Mouse (Mus musculus): ENCODE measurements at regions not wholly inside any gene's neighbourhood (a gene's known extent, or its start where the extent isn't known, plus 50 kb on each side); places are given as distances from the start of the nearest gene placed in this dataset.
A peak's percentile ranks its signal among the peaks of the same experiment; 100 is the strongest.

DNA sequence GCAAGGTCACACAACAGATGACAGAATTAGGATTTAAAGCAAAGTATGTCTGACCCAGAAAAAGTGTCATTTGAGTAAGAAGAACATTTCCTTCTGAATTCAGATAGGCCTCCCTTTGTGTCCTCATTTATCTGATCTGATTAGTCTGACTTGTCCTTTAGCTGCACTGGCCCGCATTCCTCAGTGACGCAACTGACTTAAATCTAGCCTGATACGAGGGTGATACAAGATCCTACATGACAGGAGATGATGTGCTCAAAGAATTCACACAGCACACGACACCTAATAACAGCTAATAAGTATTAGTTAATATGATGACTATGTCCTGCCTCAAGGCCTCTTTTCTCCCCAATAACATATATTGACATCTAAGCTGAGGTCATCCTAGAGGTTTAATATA is 192.8 kb downstream of the Nuf2 start:
- no peak for DNase-seq (ENCODE audit: low read depth, low spot score)

DNA sequence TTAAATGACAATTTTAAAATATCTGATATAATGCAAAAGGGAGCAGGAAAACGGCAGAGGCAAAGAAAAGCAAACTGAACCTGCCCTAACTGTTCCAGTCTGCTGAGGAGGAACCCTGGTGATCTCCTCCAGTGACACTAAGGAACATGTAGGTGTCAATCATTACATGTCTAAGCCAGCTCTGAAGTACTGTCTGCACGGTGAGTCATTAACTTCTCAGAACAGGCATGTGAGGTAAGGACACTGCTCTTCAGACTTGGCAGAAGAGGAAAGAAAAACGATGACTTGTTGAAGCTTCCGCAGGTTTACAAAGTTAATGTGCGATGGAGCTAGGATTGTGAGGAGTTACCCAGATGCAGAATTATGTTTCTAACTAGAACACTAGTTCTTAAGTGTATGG is 199.1 kb downstream of the Nuf2 start:
- DNase-seq (ENCODE audit: low read depth, low spot score) = no peak

DNA sequence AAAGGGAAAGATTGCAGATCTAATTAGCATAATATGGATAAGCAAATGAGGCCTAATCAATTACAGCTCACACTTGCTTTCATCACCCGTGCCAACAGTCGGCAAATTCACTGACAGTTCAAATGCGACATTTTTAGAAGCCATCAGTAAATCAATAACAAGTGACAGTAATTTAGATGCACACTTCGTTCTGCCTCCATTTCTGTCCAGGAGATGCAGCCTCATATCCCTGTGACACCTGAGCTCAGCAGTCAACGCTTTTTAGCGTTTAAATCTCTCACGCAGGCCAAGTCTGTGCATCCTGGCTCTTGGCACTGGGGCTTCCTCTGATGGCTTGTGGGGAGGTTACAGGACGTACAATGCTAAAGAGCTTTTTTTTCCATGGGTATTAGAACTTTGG is 218.0 kb downstream of the Nuf2 start:
- DNase-seq (ENCODE audit: low read depth, low spot score) = no peak

DNA sequence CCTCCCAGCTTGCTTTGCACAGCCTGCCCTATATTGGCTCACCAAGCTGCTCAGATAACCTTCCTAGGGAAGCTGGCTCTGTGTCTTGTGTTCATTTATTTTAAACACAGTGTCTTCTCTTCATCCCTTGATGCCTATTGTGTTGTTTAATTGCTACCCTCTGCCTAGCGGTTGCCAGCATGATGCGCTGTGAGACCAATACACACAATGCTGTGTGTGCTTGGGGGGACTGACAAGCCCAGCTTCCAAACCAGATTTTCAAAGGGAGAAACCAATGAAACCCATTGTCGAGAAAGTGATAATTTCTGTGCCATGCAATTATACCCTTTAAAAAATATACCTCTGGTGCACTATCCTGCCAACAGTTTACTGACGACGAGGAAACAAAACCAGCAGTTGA is 247.8 kb downstream of the Nuf2 start:
- DNase-seq (ENCODE audit: low read depth, low spot score) = no peak

DNA sequence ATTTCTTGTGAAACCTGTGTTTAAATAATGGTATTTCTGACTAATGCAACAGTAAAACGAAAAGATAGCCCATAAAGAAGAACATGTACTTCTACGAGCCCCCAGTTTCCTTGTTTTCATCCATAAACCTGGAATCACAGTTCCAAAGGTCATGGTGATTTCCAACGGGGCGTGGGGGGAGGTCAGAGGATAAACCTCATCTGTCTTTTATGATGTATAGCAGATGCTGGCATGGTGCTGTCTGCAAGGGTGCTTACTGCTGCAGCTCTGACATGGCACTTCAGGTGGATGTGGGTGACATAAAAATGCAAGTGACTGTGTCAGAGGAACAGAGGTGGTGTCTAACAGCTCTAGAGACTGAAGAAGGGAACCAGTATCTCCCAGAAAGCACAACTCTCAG is 260.5 kb downstream of the Nuf2 start:
- DNase-seq (ENCODE audit: low read depth, low spot score) = no peak

DNA sequence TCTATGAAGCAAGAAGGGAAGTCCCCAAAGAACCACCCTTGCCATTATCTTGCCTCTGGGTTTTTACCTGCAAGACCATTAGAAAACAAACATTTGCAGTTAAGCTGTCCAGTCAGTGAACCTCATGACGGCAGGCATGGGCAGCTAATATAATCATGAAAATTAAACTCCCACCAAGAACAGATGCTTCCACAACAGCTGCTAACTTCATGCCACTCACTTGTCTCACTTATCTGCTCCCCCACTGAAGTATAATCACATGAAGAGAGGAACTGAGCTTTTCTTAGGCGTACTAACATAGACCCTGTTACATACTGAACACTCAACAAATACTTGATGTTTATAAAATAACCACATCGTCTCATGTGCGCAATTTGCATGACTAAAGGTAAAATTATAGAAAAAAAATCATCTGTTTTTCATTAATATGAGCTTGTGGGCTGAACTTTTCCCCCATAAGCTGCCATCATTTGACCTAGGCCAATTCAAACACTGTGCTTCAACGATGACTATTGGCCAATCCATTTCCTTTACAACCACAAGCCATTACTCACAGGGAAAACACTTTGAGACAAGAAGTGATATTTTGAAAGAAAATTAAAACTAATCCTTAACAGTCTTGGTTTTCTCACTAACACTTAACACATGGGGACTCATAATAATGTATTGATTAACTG is 267.1 kb downstream of the Nuf2 start:
- peak; percentile 85 for DNase-seq (ENCODE audit: low read depth, low spot score)

DNA sequence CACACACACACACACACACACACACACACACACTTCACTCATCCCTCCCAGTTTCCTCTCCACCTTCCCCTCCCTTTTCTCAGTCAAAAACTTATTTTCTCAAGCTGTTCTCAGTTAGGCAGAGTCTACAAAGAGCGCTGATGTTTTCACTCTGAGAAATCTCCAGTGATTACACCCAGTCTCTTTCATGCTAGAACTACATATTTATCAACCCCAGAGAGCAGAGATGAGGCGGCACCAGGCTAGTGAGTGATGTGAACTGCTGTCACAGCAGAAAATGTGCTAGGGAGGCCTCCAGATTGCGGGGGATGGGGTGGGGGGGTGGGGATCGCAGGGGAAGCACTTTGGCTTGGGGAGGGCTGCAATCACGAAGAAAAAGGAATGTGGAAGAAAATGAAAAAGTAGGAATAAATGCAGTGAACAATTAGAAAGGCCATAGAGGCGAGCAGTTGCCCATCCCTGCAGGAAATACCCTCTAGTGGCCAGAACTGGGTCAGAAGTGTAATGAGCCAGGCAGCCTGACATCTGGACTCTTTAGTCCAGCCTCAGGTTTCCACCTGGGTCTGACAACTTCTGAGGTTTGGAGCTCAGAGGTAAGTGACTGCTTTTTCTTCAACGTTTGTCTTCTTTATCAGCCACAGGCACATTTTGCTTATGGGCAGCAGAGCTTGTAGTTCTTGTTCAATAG is 276.9 kb downstream of the Nuf2 start:
- DNase-seq (ENCODE audit: low read depth, low spot score) = peak; percentile 19

DNA sequence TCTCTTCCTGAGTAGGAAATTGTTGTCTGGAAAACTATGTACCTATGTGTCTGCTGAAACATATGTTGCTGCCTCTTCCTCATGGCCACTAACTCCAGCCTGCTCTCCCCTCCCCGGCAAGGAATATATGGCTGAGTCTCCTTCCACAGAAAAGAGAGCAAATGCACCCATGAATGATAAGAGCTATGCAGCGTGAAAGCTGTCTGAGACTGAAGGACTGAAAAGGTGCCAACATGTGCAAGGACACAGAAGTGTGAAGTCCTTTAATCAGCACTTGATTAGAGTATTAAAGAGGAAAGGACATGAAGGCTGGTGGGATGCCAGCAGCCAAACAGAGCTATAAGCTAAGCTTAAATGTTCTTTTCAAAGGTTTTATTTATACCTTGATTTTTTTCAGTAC is 279.1 kb downstream of the Nuf2 start:
- no peak for DNase-seq (ENCODE audit: low read depth, low spot score)

DNA sequence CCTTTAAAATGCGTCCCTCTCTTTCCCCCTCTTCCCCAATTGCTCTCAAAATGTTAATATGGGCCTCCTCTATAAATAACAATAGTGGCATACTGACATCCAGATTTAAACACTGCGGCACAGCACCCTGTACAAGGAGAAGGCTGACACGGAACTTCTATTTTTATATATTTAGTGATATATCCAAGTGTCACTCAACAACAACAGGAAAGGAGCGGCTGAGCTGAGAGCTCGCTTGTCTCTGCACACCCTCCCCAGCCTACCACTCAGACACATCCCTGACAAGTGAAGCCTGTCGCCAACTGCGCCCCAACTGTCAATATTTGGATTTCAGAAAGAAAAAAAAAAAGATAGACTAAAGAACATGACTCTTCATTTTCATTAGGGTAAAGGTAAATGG is 282.2 kb downstream of the Nuf2 start:
- DNase-seq (ENCODE audit: low read depth, low spot score) = no peak

DNA sequence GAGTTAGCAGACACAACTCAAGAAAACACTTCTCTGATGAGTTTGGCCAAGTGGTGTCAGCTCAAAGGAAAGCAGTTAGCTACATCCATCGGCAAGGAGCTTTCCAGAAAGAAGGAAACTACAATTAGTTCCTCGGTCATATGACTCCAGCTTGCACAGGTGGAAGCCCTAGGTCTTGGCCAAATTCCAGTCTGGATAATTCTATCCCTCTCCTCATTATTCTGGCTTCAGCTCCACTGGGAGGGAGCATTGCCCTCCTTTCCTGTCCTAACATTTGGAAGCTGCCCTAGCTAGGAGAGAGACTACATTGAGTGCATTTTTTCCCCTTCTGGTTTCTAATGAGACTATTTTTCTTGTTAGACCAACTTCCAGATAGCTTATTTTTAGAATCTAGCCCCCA is 290.9 kb downstream of the Nuf2 start:
- no peak for DNase-seq (ENCODE audit: low read depth, low spot score)

DNA sequence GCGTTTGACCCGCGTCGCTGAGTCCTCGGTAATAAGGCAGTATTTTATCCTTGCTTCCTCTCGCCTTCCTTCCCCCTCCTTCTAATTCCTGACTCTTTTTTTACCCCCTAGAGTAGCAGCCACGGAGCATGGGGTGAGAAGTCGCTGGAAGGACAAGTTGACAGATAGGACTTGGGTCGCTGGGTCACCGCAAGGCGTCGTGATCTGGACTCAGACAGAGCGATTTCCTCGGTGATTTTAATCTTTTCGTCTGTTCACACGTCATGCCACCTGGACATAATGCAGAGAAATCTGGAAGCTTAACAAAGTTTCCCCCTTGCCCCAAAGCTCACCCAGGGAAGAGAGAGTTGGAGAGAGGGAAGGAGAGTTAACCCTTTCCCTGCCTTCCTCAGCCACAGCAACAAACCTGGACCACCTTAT is 292.6 kb downstream of the Nuf2 start:
- no peak for DNase-seq (ENCODE audit: low read depth, low spot score)

DNA sequence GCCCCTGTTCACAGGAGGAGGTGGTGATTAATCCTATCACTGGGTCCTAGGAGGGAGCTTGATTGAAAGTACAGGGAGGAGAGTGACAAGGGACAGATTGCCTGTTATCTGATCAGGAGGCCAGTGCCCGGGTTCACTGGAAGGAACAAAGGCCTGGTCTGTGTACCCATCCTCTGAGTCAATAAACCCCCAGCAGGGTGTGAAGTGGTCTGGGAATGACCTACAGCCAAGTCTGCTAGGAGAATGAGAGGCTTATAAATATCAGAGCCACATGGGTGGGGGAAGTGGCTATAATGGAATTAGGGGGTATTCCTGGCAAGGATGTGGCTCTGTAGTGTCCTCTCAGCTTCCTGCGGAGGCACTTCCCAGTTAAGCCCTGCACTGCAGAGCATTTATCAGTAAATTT is 296.0 kb downstream of the Nuf2 start:
- no peak for DNase-seq (ENCODE audit: low read depth, low spot score)

DNA sequence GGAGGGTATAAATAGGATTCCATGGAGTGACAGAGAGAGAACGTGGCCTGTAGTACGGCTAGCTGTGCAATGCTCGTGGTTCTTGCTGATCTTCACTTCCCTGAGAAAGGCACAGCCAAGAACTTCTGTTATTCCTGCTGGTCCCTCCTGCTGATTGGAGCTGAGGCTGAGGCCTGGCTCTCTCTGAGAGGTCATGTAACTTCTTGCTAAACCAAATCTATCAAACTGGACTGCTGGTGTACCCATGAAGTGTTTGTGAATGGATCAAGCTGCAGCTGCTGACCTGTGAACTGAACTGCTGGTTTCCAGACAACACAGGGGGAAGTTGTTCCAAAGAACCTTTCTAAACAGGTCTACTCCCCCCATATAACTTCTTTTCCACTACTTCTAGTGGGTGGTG is 297.9 kb downstream of the Nuf2 start:
- no peak for DNase-seq (ENCODE audit: low read depth, low spot score)

DNA sequence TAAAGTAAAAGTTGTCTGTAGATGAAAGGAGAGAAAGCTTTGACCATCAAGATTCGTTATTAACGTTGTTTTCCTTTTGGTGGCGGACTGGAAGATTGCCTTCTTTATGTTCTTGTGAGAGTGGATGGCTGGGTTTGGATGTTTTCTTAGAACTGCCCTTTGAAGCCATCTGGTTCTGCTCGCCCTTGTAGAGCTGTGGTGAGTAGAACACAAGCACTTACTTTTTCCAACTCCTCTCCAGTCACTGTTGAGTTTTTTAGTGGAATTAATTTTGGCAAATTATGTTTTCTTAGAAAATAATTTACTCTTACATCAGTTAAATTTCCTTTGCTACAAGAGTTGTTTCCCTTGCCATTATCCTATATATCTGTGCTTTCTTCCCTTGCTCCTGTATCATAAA is 301.2 kb downstream of the Nuf2 start:
- DNase-seq (ENCODE audit: low read depth, low spot score) = no peak

DNA sequence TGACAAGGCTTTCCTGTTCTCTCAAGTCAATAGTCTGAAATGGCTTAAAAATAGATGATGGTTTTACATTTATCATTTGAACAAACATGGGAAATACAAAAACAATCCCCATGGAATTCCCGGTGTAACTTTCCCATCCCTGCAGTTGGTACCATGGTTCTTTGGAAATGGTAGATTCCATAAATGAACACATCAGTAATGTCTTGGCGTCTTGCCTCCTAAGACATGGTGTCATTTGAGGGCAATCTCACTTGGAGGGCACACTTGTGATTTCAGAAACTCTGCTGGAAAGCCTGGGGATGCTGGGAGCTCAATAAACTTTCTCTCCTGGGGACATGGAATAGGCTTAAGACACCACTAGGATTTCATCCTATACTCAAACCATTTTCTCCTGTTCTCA is 306.8 kb downstream of the Nuf2 start:
- DNase-seq (ENCODE audit: low read depth, low spot score) = no peak

DNA sequence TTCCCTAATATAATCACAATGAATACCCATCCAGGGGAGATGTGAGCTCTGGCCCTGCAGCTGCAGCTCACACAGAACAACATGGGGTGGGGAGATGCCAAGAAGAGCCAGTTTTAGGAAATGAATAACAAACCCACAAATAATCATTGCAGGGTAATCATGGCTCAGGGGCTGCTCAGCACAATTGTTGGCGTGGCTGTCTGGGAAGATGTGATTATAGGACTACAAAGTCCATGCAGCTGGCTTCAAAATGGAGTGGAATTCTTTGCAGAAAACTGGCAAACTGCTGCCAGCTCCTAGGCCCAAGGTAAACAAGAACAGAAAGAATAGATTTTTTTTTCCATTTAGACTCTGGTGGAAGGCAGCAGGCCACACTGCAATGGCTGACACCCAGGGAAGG is 343.6 kb downstream of the Nuf2 start:
- DNase-seq (ENCODE audit: low read depth, low spot score) = no peak

DNA sequence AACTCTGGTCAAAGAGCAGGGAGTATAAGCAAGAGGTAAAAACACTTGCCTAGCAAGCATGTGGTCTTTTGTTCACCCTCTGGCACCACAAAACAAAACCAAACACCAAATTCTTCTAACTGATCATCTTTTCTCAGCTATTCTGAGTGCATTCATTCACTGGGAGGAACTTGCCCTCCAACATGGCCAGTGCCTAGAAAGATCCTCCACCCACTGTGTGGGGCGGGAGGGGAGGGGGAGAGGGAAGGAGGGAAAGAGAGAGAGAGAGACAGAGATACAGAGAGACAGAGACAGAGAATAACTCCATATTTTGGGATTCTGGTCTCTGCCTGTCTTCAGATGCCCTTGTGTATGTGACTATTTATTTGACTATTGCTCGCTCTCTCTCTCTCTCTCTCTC is 360.9 kb downstream of the Nuf2 start:
- DNase-seq (ENCODE audit: low read depth, low spot score) = no peak

DNA sequence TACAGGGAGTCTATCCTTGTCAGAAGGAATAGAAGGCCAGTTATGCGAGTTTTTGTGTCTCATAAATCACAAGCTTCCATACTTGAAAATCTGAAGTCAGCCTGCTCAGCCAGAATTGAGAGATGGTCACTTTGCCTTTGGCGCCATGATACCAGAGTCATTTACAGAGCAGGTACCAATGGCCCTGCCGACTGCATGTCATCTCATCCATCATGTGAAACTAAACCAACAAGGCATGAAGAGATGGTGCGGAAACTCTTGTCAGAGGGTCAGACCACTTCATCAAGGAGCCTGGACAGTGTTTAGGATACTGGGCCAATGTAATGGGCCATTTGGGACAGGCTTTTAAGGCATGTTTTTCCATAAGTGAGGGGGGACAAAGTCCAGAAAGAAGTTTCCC is 363.2 kb downstream of the Nuf2 start:
- DNase-seq (ENCODE audit: low read depth, low spot score) = no peak

DNA sequence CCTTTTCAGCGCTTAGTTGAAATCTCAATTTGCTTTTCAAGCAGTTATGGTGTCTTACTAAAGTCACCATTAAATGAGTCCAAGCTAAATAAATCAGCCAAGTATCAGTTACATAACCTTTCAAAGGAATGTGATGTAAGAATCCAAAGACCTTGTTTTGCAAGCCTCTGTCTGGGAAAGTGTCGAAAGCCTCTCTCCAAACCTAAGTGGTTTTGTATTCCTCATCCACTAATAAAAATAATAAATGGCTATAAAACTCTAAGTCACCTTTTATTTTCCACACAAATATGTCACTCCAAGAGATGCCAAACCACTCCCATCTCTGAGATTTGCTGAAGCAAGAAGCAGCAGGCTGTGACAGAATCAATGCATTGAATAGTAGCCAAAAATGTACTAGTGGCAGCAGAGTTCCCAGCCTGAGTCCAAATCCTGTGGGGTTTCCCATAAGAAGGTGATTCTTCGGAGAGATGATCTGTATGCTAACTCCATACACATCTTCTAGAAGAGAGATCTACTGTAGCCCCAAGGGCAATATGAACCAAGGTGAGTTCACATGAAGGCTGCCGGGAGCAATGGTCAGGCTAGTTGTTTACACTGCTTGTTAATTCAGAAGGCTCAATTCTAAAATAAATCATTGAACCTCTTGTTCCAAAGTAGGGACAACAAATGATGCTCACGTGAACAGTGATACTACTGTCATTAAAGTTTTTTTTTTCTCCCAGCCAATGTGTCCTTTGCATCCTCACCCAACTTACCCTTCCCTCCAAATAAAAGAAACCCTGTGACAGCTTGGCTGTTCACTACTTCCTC is 365.0 kb downstream of the Nuf2 start:
- peak; percentile 64 for DNase-seq (ENCODE audit: low read depth, low spot score)

DNA sequence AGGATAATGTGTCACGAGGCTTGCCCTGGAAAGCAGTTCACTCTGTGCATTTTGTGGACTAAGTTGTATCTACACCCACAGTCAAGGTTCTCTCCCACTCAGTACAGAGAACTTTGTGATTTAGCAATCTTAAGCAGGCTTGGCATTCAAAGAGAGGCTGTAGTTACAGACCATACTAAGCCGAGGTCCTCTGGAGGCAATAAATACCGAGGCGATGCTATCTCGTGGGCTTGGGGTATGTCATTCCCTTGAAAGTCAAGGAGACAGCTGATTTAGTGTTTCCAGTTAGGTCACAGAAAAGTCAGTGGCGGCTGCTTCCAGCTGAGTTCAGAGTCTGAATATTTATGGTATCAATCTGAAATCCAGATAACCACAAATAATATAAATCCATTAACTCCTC is 370.4 kb downstream of the Nuf2 start:
- DNase-seq (ENCODE audit: low read depth, low spot score) = peak; percentile 35

DNA sequence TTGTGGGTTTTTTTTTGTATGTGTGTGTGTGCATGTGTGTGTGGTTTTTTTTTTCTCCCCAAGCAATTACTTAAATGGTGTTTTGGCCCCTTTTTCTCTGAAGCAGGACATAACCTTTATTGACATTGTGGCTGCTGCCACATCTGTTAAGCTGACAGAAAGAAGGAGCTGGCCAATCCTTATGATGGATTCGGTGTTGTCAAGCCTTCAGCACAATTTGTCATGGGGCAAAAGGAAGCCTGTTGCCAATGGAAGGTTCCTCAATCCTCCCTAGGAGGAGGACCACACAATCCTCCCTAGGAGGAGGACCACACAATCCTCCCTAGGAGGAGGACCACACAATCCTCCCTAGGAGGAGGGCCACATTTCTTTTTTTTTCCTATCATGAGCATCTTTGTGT is 371.0 kb downstream of the Nuf2 start:
- DNase-seq (ENCODE audit: low read depth, low spot score) = peak; percentile 60

DNA sequence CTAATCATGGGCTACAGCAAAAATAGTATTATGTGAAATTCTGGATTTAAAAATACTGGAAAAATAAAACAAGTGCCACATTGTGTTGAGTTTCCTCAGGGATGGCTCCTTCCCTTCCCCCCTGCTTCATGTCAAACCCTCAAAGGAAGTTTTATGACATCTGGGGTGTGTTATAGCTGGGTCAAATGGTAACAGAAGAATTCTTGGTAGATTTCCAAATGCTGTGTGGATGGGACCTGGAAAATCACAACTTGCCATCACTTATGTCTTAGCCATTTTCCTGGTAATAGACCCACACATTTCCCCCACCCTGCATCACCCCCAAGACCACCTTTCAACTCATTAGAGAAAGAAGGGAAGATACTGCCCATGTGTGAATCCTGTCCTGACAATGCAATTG is 371.5 kb downstream of the Nuf2 start:
- DNase-seq (ENCODE audit: low read depth, low spot score) = peak; percentile 61

DNA sequence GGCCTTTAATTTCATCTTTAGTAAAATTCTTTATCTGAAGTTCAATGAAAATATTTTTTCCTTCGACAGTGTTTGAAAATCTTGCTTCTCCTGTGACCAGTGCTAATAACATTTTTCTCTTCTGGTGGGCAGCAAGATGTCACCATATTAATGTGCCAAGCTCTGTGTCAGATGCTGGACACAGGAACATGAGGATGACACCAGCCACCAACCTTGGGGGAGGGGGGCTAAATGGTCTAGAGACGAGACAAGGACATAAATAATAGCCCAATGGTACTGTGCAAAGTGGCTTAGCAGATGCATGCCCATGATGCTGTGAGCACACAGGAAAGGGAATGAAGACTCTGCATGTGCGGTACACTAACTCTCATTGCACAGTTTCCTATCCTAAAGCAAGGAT is 373.8 kb downstream of the Nuf2 start:
- no peak for DNase-seq (ENCODE audit: low read depth, low spot score)
